Mouse (Mus musculus) stomach, embryonic 14.5 days (tissue): ENCODE data around the gene Cbx7. TPM values are rescaled to one million over a fixed set of nuclear protein-coding genes. Genes with fewer than 3 reads are reported as not detected.
A peak's percentile ranks its signal among the peaks of the same experiment; 100 is the strongest.
"Not testable (repeated sequence)": the region's sequence is repeated elsewhere in the genome, so short reads cannot be mapped to it uniquely, and the experiment has no call there.

Experiments used
- ATAC-seq: fragments of 200-750 bp; cut with Nextera tagmentation; 2 replicates; pipeline ENCODE4 v1.8.0; 2017; ENCODE audit warnings: low read depth, moderate TSS enrichment; ENCODE audit not compliant: insufficient number of reproducible peaks, insufficient read depth, low FRiP score
- H3K27ac ChIP-seq: fragments of 300-500 bp; sonication (generic); 2 replicates; pipeline ENCODE4 v1.5.1; 2014; ENCODE audit warnings: mild to moderate bottlenecking, low read length, moderate library complexity, mixed read lengths
- H3K27me3 ChIP-seq: fragments of 300-500 bp; sonication (generic); 2 replicates; pipeline ENCODE4 v1.6.1; 2014; ENCODE audit warnings: low read length, control low read depth, mixed read lengths; ENCODE audit not compliant: control insufficient read depth, insufficient read depth
- H3K36me3 ChIP-seq: fragments of 300-500 bp; sonication (generic); 2 replicates; pipeline ENCODE4 v1.6.1; 2014; ENCODE audit warnings: mild to moderate bottlenecking, control low read depth, low read length, moderate library complexity, mixed read lengths; ENCODE audit not compliant: control insufficient read depth, insufficient read depth
- H3K4me1 ChIP-seq: fragments of 300-500 bp; sonication (generic); 2 replicates; pipeline ENCODE4 v1.6.1; 2014; ENCODE audit warnings: low read length, control low read depth, mixed read lengths; ENCODE audit not compliant: control insufficient read depth, insufficient read depth
- H3K4me2 ChIP-seq: fragments of 300-500 bp; sonication (generic); replicated peaks from 2 replicates; pipeline ENCODE4 v1.6.1; 2014; ENCODE audit warnings: low read depth, low read length, control low read depth
- H3K4me3 ChIP-seq: fragments of 300-500 bp; sonication (generic); 2 replicates; pipeline ENCODE4 v1.5.1; 2014; ENCODE audit warnings: low read depth, low read length, control low read depth
- H3K9ac ChIP-seq: fragments of 300-500 bp; sonication (generic); replicated peaks from 2 replicates; pipeline ENCODE4 v1.6.1; 2014; ENCODE audit warnings: low read depth, mild to moderate bottlenecking, control low read depth, low read length, moderate library complexity, mixed read lengths
- H3K9me3 ChIP-seq: fragments of 300-500 bp; sonication (generic); 2 replicates; pipeline ENCODE4 v1.6.1; 2016; ENCODE audit warnings: low read depth, low read length, control low read depth; ENCODE audit not compliant: control insufficient read depth
- WGBS: fragments of 180-500 bp; shearing (Covaris S2); extraction: QIAGEN DNeasy Blood & Tissue Kit; methylation state at CpG from one replicate; pipeline ENCODE4 v1.1.7; 2014; 5-methylcytosine and 5-hydroxymethylcytosine counted together
- polyA plus RNA-seq: library from polyadenylated mRNA; unstranded; fragments of >200 nt; fragmentation: Nextera tagmentation; extraction: Ambion mirVana; gene quantifications from 2 replicates; pipeline ENCODE4 v1.2.1, GENCODE M21; 2014

Gene Cbx7
- polyA plus RNA-seq, 1 experiment from 2014 or later = 5.8 TPM

DNA sequence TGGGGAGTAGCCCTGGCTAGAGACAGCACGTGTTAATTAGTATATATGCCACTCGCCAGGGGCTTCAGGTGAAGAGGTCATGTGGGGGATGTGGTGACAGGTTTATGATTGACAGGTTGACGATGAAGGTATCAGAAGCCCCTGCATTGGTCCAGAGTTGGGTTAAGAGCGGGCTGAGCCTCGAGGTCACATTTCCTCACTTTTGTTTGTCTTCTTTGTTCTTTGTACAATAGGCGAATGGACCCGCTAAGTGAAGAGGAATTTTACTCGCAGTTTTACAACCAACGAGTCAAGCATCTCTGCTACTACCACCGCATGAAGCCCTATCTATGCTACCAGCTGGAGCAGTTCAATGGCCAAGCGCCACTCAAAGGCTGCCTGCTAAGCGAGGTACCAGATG, 65.7 kb downstream of the Cbx7 start:
- 74% methylated on average over 12 of the region's 12 CpGs for WGBS
- Histone ChIP-seq H3K36me3 (no peaks in the 10 kb centered on the region), H3K4me1 (no peaks in the 10 kb centered on the region), H3K27me3 (no peaks in the 10 kb centered on the region), H3K9me3 (no peaks in the 10 kb centered on the region), H3K4me2 (no peak overlapping the region), H3K9ac (no peak overlapping the region), H3K4me3 (no peak overlapping the region), H3K27ac (no peak overlapping the region)
- no peak for ATAC-seq

DNA sequence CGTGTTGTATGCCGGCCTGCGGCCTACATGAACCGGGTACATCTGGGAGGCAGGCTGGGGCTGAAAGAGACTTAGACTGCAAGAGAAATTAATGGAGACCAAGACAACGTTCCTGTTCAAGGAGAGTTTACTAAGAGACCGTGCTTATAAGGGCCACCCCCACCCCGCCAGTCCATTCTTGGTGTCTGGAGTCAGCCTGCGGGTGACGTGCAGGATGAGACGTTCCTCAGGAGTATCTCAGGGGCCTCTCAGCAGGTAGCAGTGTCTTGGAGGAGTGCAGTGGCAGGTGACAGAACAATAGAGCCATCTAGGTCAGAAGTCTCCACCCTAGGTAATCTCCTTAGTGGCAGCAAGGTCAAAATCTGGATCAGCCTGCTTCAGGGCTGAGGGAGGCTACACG, 66.2 kb downstream of the Cbx7 start:
- not testable (repeated sequence) for H3K4me2 ChIP-seq, H3K36me3 ChIP-seq, H3K27ac ChIP-seq, H3K9ac ChIP-seq, H3K27me3 ChIP-seq, H3K4me1 ChIP-seq, H3K4me3 ChIP-seq, H3K9me3 ChIP-seq, ATAC-seq
- 81% methylated on average over 11 of the region's 11 CpGs for WGBS

GRCm38 (mm10) chr15:79903963-79904362, 67.0 kb downstream of the Cbx7 start:
- H3K27me3 ChIP-seq = no peaks in the 10 kb centered on the region
- H3K36me3 ChIP-seq = no peaks in the 10 kb centered on the region
- ATAC-seq = no peak
- H3K9me3 ChIP-seq = no peaks in the 10 kb centered on the region
- no peak overlapping the region for H3K9ac ChIP-seq
- H3K4me2 ChIP-seq = no peak overlapping the region
- H3K4me1 ChIP-seq = no peaks in the 10 kb centered on the region
- H3K4me3 ChIP-seq = no peak overlapping the region
- H3K27ac ChIP-seq = no peak overlapping the region

GRCm38 (mm10) chr15:79903081-79903480, 67.8 kb downstream of the Cbx7 start:
- not testable (repeated sequence) for ATAC-seq, H3K4me3 ChIP-seq, H3K9me3 ChIP-seq, H3K9ac ChIP-seq, H3K4me1 ChIP-seq, H3K36me3 ChIP-seq, H3K27me3 ChIP-seq, H3K4me2 ChIP-seq, H3K27ac ChIP-seq
- WGBS = 98% methylated on average over 8 of the region's 8 CpGs

GRCm38 (mm10) chr15:79901399-79901798, 69.5 kb downstream of the Cbx7 start:
- H3K9ac ChIP-seq = no peak overlapping the region
- H3K27me3 ChIP-seq = no peaks in the 10 kb centered on the region
- H3K36me3 ChIP-seq = no peaks in the 10 kb centered on the region
- no peak overlapping the region for H3K4me3 ChIP-seq
- H3K4me1 ChIP-seq = no peaks in the 10 kb centered on the region
- no peak overlapping the region for H3K4me2 ChIP-seq
- no peak for ATAC-seq
- 63% methylated on average over 2 of the region's 2 CpGs for WGBS
- H3K9me3 ChIP-seq = no peaks in the 10 kb centered on the region
- peak overlapping the region; percentile 39; the same call in 1 of the 2 replicates for H3K27ac ChIP-seq

DNA sequence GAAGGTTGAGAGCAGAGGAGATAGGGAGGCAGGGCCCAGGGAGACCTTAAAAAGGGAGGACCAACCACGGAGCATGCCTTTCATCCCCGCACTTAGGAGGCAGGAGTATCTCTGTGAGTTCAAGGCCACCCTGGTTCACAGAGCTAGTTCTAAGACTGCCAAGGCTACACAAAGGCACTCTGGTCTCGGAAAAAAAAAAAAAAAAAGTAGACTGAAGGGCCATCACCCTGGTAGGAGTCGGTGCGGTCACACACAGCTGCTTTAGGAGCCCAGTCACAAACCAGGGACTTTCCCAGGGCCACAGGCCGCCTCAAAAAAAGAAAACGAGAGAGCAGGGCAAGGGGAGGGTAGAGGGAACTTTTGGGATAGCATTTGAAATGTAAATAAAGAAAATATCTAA, 70.2 kb downstream of the Cbx7 start:
- H3K4me3 ChIP-seq = no peak overlapping the region
- H3K4me2 ChIP-seq = no peak overlapping the region
- H3K9me3 ChIP-seq = no peaks in the 10 kb centered on the region
- no peaks in the 10 kb centered on the region for H3K4me1 ChIP-seq
- WGBS = 64% methylated on average over 7 of the region's 7 CpGs
- no peaks in the 10 kb centered on the region for H3K36me3 ChIP-seq
- no peak for ATAC-seq
- H3K27ac ChIP-seq = peak overlapping the region; percentile 39; the same call in 1 of the 2 replicates
- H3K27me3 ChIP-seq = no peaks in the 10 kb centered on the region
- no peak overlapping the region for H3K9ac ChIP-seq

GRCm38 (mm10) chr15:79899828-79900510, 71.0 kb downstream of the Cbx7 start:
- no peaks in the 10 kb centered on the region for H3K27me3 ChIP-seq
- H3K4me1 ChIP-seq = no peaks in the 10 kb centered on the region
- no peaks in the 10 kb centered on the region for H3K36me3 ChIP-seq
- WGBS = 69% methylated on average over 6 of the region's 6 CpGs
- peak overlapping the region; percentile 39; the same call in 1 of the 2 replicates for H3K27ac ChIP-seq
- H3K4me2 ChIP-seq = no peak overlapping the region
- no peak overlapping the region for H3K4me3 ChIP-seq
- no peak overlapping the region for H3K9ac ChIP-seq
- no peaks in the 10 kb centered on the region for H3K9me3 ChIP-seq
- no peak for ATAC-seq

- H3K4me1 ChIP-seq = no peaks in the 10 kb centered on the region
- H3K9me3 ChIP-seq = no peaks in the 10 kb centered on the region
- no peak overlapping the region for H3K9ac ChIP-seq
- H3K4me2 ChIP-seq = no peak overlapping the region
- H3K27ac ChIP-seq = no peak overlapping the region
- no peak for ATAC-seq
- no peaks in the 10 kb centered on the region for H3K36me3 ChIP-seq
- no peaks in the 10 kb centered on the region for H3K27me3 ChIP-seq
- H3K4me3 ChIP-seq = no peak overlapping the region
- 86% methylated on average over 5 of the region's 5 CpGs for WGBS
Observed at GRCm38 (mm10) chr15:79898988-79899387, 71.9 kb downstream of the Cbx7 start.
